Mouse (Mus musculus) lung, postnatal 0 days (tissue): ENCODE results near the gene Mpnd. TPM values are rescaled to one million over a fixed set of nuclear protein-coding genes. Genes with fewer than 3 reads are reported as not detected.

Experiments used
- ATAC-seq: fragments of 200-750 bp; cut with Nextera tagmentation; 2 replicates; pipeline ENCODE4 v1.8.0; 2017; ENCODE audit warnings: moderate library complexity
- DNase-seq: peaks from one replicate; pipeline ENCODE4 v3.0.0-alpha.2; 2016; ENCODE audit warnings: low spot score
- H3K27ac ChIP-seq: fragments of 300-500 bp; sonication (generic); 2 replicates; pipeline ENCODE4 v1.5.1; 2014; ENCODE audit warnings: antibody characterized with exemption, mild to moderate bottlenecking, low read length, mixed read lengths
- H3K27me3 ChIP-seq: fragments of 300-500 bp; sonication (generic); replicated peaks from 2 replicates; pipeline ENCODE4 v1.6.1; 2014; ENCODE audit warnings: low read length, mixed read lengths; ENCODE audit not compliant: insufficient read depth
- H3K36me3 ChIP-seq: fragments of 300-500 bp; sonication (generic); 2 replicates; pipeline ENCODE4 v1.6.1; 2014; ENCODE audit warnings: low read length, mixed read lengths; ENCODE audit not compliant: insufficient read depth
- H3K4me1 ChIP-seq: fragments of 300-500 bp; sonication (generic); 2 replicates; pipeline ENCODE4 v1.6.1; 2014; ENCODE audit warnings: antibody characterized with exemption, low read depth, low read length, mixed read lengths; ENCODE audit not compliant: insufficient read depth
- H3K4me2 ChIP-seq: fragments of 300-500 bp; sonication (generic); replicated peaks from 2 replicates; pipeline ENCODE4 v1.6.1; 2014; ENCODE audit warnings: low read depth, mild to moderate bottlenecking, low read length, moderate library complexity, mixed read lengths
- H3K4me3 ChIP-seq: fragments of 300-500 bp; sonication (generic); 2 replicates; pipeline ENCODE4 v1.5.1; 2014; ENCODE audit warnings: low read depth, low read length
- H3K9ac ChIP-seq: fragments of 300-500 bp; sonication (generic); replicated peaks from 2 replicates; pipeline ENCODE4 v1.6.1; 2014; ENCODE audit warnings: low read depth, mild to moderate bottlenecking
- H3K9me3 ChIP-seq: fragments of 300-500 bp; sonication (generic); 2 replicates; pipeline ENCODE4 v1.6.1; 2016; ENCODE audit warnings: low read length, mixed read lengths
- CTCF ChIP-seq: IDR thresholded peaks from 2 replicates; pipeline ENCODE4 v1.5.1; 2016; ENCODE audit warnings: antibody characterized with exemption, mild to moderate bottlenecking
- EP300 ChIP-seq: IDR thresholded peaks from 2 replicates; pipeline ENCODE4 v1.6.1; 2016; ENCODE audit warnings: antibody characterized with exemption, mild to moderate bottlenecking, control low read depth
- WGBS: fragments of 180-500 bp; shearing (Covaris S2); extraction: QIAGEN DNeasy Blood & Tissue Kit; methylation state at CpG from one replicate; pipeline ENCODE4 v1.1.7; 2014; 5-methylcytosine and 5-hydroxymethylcytosine counted together
- polyA plus RNA-seq: library from polyadenylated mRNA; unstranded; fragments of >200 nt; fragmentation: Nextera tagmentation; extraction: Ambion mirVana; gene quantifications from 2 replicates; pipeline ENCODE4 v1.2.1, GENCODE M21; 2015

The Mpnd gene
- 38.5 and 45.0 TPM in 2 replicates for polyA plus RNA-seq

DNA sequence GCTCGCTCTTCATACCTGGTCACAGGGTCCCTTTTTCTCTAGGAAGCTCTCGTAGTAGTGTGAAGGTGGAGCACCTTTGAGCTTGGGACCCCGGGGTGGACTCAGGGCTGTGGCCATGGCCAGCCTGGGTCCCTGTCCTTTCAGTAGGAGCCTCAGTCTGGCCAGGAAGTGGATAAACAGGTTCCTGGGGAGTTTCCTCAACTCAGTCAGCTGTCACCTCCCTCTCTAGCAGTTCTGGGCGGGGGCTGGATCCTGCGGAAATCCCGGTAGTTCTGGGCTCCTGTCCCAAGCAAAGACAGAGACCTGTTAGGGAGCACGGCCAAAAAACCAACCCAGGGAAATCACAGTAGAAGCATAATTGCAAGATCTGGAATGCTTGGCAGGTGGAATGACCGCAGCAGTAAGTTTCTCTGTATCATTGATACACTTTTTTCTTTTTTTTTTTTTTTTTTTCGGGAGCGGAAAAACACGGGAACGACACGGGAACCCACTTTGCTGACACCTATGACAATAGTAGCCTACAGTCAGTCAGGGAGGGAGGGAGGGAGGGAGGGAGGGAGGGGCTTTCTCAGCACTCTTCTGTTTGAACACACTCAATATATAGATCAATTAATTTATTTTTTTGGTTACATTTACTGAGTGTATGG lies at the start of gene Mpnd, which contains the start of gene Stap2:
Mpnd (plus strand) TSS at position 297 of the 647 bp plus-strand sequence.
Stap2 (minus strand) TSS at position 170 of the 647 bp plus-strand sequence.
- Histone ChIP-seq H3K4me2 (peak within 1 kb of the TSS; percentile 55), H3K27me3 (no peaks in the 10 kb centered on the region), H3K4me3 (peak within 1 kb of the TSS; percentile 39), H3K27ac (peak within 1 kb of the TSS; percentile 58), H3K36me3 (0 out of 2 replicates have a peak, but pooled peaks cover 6% of the 10 kb centered on the region), H3K9ac (peak within 1 kb of the TSS; percentile 13; the same call in 1 of the 2 replicates), H3K4me1 (peaks cover 17% of the 10 kb centered on the region; the same call in 1 of the 2 replicates), H3K9me3 (no peaks in the 10 kb centered on the region)
- 21% methylated on average over 13 of the region's 13 CpGs for WGBS
- ATAC-seq (peak; percentile 19; the same call in 1 of the 2 replicates), DNase-seq (peak; percentile 90)
- peak; percentile 69 for TF ChIP-seq EP300
- TF ChIP-seq CTCF, result no peak

- DNase-seq (peak; percentile 80), ATAC-seq (peak; percentile 14)
- Histone ChIP-seq H3K9ac (no peak overlapping the region), H3K27me3 (no peaks in the 10 kb centered on the region), H3K4me3 (peak overlapping the region; percentile 19; the same call in 1 of the 2 replicates), H3K4me2 (peak overlapping the region; percentile 44), H3K9me3 (no peaks in the 10 kb centered on the region), H3K4me1 (peaks cover 4% of the 10 kb centered on the region; the same call in 1 of the 2 replicates), H3K36me3 (no peaks in the 10 kb centered on the region), H3K27ac (no peak overlapping the region)
- WGBS, result 2% methylated on average over 25 of the region's 26 CpGs
- no peak for TF ChIP-seq EP300
- TF ChIP-seq CTCF, result peak; percentile 10; the same call in 1 of the 2 replicates
Observed at GRCm38 (mm10) chr17:55956129-55956528, 49.4 kb upstream of the Mpnd start.

- TF ChIP-seq EP300 (no peak), CTCF (no peak; the same call in 1 of the 2 replicates)
- Histone ChIP-seq H3K9ac (no peak overlapping the region), H3K27ac (no peak overlapping the region), H3K27me3 (no peaks in the 10 kb centered on the region), H3K4me1 (peaks cover 4% of the 10 kb centered on the region; the same call in 1 of the 2 replicates), H3K4me3 (0 out of 2 replicates have a peak overlapping the region, but pooled peaks have one; percentile 19), H3K9me3 (no peaks in the 10 kb centered on the region), H3K36me3 (no peaks in the 10 kb centered on the region), H3K4me2 (peak overlapping the region; percentile 44; the same call in 1 of the 2 replicates)
- 38% methylated on average over 6 of the region's 6 CpGs for WGBS
- DNase-seq (no peak), ATAC-seq (no peak)
Observed at GRCm38 (mm10) chr17:55956591-55956990, 48.9 kb upstream of the Mpnd start.

DNA sequence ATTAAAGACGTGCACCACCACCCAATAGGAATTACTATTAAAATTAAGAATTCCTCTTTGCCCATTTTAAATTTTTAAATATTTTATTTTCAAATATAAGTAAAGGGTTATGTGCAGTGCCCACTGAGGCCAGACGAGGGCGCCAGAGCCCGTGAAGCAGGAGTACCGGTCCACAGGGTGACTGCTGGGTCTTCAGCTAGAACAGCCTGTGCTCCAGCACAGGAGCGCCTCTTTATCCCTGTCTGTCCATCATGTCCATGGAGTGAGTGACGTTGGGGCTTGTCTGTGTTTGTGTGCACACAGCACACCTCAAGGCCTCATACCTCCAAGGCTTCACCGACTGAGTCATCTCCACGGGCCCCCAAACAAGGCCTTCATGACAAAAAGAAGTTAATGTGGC lies 48.3 kb upstream of the Mpnd start:
- H3K36me3 ChIP-seq, result no peaks in the 10 kb centered on the region
- no peak overlapping the region for H3K9ac ChIP-seq
- no peaks in the 10 kb centered on the region for H3K27me3 ChIP-seq
- no peak overlapping the region for H3K27ac ChIP-seq
- 15% methylated on average over 9 of the region's 9 CpGs for WGBS
- ATAC-seq (no peak), DNase-seq (peak; percentile 85)
- peaks cover 4% of the 10 kb centered on the region; the same call in 1 of the 2 replicates for H3K4me1 ChIP-seq
- no peak overlapping the region for H3K4me2 ChIP-seq
- no peaks in the 10 kb centered on the region for H3K9me3 ChIP-seq
- no peak overlapping the region for H3K4me3 ChIP-seq
- TF ChIP-seq CTCF (peak; percentile 89), EP300 (no peak)

DNA sequence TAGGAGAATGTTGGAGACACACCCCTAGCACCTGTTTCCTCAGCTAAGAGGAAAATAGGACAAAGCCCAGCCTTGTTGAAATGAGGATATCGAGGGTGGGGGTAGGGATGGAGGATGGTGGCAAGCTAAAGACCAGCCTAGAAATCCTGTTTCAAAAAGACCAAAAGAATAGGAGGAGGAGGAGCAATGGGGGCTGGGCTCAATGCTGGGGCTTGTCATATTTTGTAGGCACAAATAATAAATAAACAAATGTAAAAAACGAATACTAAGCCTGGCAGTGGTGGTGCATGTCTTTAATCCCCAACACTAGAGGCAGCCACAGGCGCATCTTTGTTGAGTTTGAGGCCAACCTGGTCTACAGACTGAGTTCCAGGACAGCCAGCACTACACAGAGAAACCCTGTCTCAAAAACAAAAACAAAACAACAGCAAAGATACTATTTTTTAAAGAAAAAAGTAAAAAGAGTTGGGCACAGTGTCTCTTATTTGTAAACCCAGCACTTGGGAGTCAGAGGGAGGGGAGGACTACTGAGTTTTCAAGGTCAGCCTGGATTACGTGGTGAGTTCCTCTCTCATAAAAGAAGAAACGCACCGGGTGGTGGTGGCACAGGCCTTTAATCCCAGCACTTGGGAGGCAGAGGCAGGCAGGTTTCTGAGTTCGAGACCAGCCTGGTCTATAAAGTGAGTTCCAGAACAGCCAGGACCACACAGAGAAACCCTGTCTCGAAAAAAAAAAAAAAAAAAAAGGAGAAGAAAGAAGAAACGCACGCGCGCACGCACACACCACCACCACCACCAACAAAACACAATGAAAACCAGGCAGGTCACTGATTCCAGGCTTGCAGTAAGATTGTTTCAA lies 47.6 kb upstream of the Mpnd start:
- no peak for TF ChIP-seq EP300
- no peak for TF ChIP-seq CTCF
- H3K4me3 ChIP-seq, result no peak overlapping the region
- no peaks in the 10 kb centered on the region for H3K36me3 ChIP-seq
- 72% methylated on average over 13 of the region's 13 CpGs for WGBS
- ATAC-seq, result no peak
- H3K9me3 ChIP-seq, result no peaks in the 10 kb centered on the region
- H3K27me3 ChIP-seq, result no peaks in the 10 kb centered on the region
- peak overlapping the region; percentile 41 for H3K4me2 ChIP-seq
- H3K27ac ChIP-seq, result peak overlapping the region; percentile 90; the same call in 1 of the 2 replicates
- no peak overlapping the region for H3K9ac ChIP-seq
- no peak for DNase-seq
- peaks cover 4% of the 10 kb centered on the region; the same call in 1 of the 2 replicates for H3K4me1 ChIP-seq

- no peaks in the 10 kb centered on the region for H3K9me3 ChIP-seq
Observed at GRCm38 (mm10) chr17:55958584-55958886, 47.0 kb upstream of the Mpnd start.

More at GRCm38 (mm10) chr17:55958584-55958886, 47.0 kb upstream of the Mpnd start:
- no peaks in the 10 kb centered on the region for H3K36me3 ChIP-seq
- DNase-seq, result no peak
- peaks cover 4% of the 10 kb centered on the region; the same call in 1 of the 2 replicates for H3K4me1 ChIP-seq
- TF ChIP-seq CTCF, result no peak
- TF ChIP-seq EP300, result no peak
- 25% methylated on average over 2 of the region's 2 CpGs for WGBS
- peak overlapping the region; percentile 46; the same call in 1 of the 2 replicates for H3K4me3 ChIP-seq
- H3K9ac ChIP-seq, result no peak overlapping the region
- no peaks in the 10 kb centered on the region for H3K27me3 ChIP-seq
- H3K4me2 ChIP-seq, result peak overlapping the region; percentile 41
- no peak for ATAC-seq
- H3K27ac ChIP-seq, result peak overlapping the region; percentile 90
